Mouse (Mus musculus) embryonic facial prominence, embryonic 11.5 days (tissue): ENCODE measurements at regions not wholly inside any gene's neighbourhood (a gene's known extent, or its start where the extent isn't known, plus 50 kb on each side); places are given as distances from the start of the nearest gene placed in this dataset.
A peak's percentile ranks its signal among the peaks of the same experiment; 100 is the strongest.

Experiments used
- ATAC-seq: fragments of 200-750 bp; cut with Nextera tagmentation; replicated peaks from 2 replicates; pipeline ENCODE4 v1.8.0; 2017; ENCODE audit warnings: low read depth; ENCODE audit not compliant: insufficient number of reproducible peaks, low FRiP score, low TSS enrichment
- DNase-seq: peaks from one replicate; pipeline ENCODE4 v3.0.0-alpha.2; 2015; ENCODE audit warnings: low spot score
- H3K27ac ChIP-seq: fragments of 300-500 bp; sonication (generic); replicated peaks from 2 replicates; pipeline ENCODE4 v1.5.1; 2014; ENCODE audit warnings: mild to moderate bottlenecking, low read depth, low read length, control low read depth
- H3K27me3 ChIP-seq: fragments of 300-500 bp; sonication (generic); 2 replicates; pipeline ENCODE4 v1.6.1; 2014; ENCODE audit warnings: mild to moderate bottlenecking, low read length, moderate library complexity, mixed read lengths; ENCODE audit not compliant: control insufficient read depth, insufficient read depth
- H3K36me3 ChIP-seq: fragments of 300-500 bp; sonication (generic); replicated peaks from 2 replicates; pipeline ENCODE4 v1.6.1; 2014; ENCODE audit warnings: low read depth, mild to moderate bottlenecking, low read length, moderate library complexity, mixed read lengths; ENCODE audit not compliant: control insufficient read depth, insufficient read depth
- H3K4me1 ChIP-seq: fragments of 300-500 bp; sonication (generic); 2 replicates; pipeline ENCODE4 v1.6.1; 2014; ENCODE audit warnings: low read length, mixed read lengths; ENCODE audit not compliant: control insufficient read depth, insufficient read depth
- H3K4me2 ChIP-seq: fragments of 300-500 bp; sonication (generic); 2 replicates; pipeline ENCODE4 v1.6.1; 2014; ENCODE audit warnings: low read depth, mild to moderate bottlenecking, control low read depth, low read length, moderate library complexity
- H3K4me3 ChIP-seq: fragments of 300-500 bp; sonication (generic); 2 replicates; pipeline ENCODE4 v1.5.1; 2014; ENCODE audit warnings: low read depth, low read length, control low read depth
- H3K9ac ChIP-seq: fragments of 300-500 bp; sonication (generic); replicated peaks from 2 replicates; pipeline ENCODE4 v1.6.1; 2014; ENCODE audit warnings: mild to moderate bottlenecking, control low read depth, low read length
- H3K9me3 ChIP-seq: fragments of 300-500 bp; sonication (generic); replicated peaks from 2 replicates; pipeline ENCODE4 v1.6.1; 2016; ENCODE audit warnings: mild to moderate bottlenecking, low read length, inconsistent platforms, mixed read lengths; ENCODE audit not compliant: control insufficient read depth
- WGBS: fragments of 180-500 bp; shearing (Covaris S2); extraction: QIAGEN DNeasy Blood & Tissue Kit; methylation state at CpG from one replicate; pipeline ENCODE4 v1.1.7; 2014; 5-methylcytosine and 5-hydroxymethylcytosine counted together

DNA sequence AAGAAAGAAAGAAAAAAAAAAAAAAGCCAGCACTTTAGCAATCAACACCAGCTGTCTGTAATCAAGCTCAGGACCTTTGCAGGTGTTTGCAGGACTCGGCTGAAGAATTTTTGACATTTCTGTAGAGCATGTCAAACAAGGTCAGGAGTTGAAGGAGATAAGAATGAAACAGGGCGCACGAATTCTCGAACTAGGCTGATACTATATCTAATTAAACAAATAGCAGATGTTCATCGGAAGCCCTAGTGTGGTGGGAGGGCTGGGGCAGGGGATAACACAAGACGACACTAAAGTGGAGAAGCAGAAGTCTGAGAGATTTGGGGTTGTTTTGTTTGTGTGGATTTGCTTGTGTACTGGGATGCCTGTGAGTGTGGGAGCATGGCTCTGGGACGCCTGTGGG lies 646.9 kb downstream of the Galc start:
- no peaks in the 10 kb centered on the region for H3K9me3 ChIP-seq
- H3K4me1 ChIP-seq, result no peaks in the 10 kb centered on the region
- WGBS, result 25% methylated on average over 7 of the region's 7 CpGs
- H3K27me3 ChIP-seq, result no peaks in the 10 kb centered on the region
- DNase-seq (peak; percentile 50), ATAC-seq (no peak)
- H3K27ac ChIP-seq, result no peak overlapping the region
- H3K36me3 ChIP-seq, result no peaks in the 10 kb centered on the region
- no peak overlapping the region for H3K4me3 ChIP-seq
- H3K4me2 ChIP-seq, result no peak overlapping the region
- H3K9ac ChIP-seq, result no peak overlapping the region
